Mouse (Mus musculus) hindbrain, embryonic 10.5 days (tissue): ENCODE results near the gene Akap8l. TPM values are rescaled to one million over a fixed set of nuclear protein-coding genes. Genes with fewer than 3 reads are reported as not detected.
A peak's percentile ranks its signal among the peaks of the same experiment; 100 is the strongest.

Source experiments
- DNase-seq: peaks from one replicate; pipeline ENCODE4 v3.0.0-alpha.2; 2017; ENCODE audit warnings: low spot score
- H3K27ac ChIP-seq: fragments of 300-500 bp; sonication (generic); 2 replicates; pipeline ENCODE4 v1.5.1; 2016; ENCODE audit warnings: mild to moderate bottlenecking, moderate library complexity
- H3K27me3 ChIP-seq: fragments of 300-500 bp; sonication (generic); 2 replicates; pipeline ENCODE4 v1.6.1; 2016; ENCODE audit warnings: mild to moderate bottlenecking; ENCODE audit not compliant: poor library complexity, insufficient read depth, severe bottlenecking
- H3K36me3 ChIP-seq: fragments of 300-500 bp; sonication (generic); 2 replicates; pipeline ENCODE4 v1.6.1; 2016; ENCODE audit warnings: mild to moderate bottlenecking, moderate library complexity
- H3K4me1 ChIP-seq: fragments of 300-500 bp; sonication (generic); replicated peaks from 2 replicates; pipeline ENCODE4 v1.6.1; 2016; ENCODE audit warnings: mild to moderate bottlenecking
- H3K4me3 ChIP-seq: fragments of 300-500 bp; sonication (generic); 2 replicates; pipeline ENCODE4 v1.5.1; 2016; ENCODE audit warnings: mild to moderate bottlenecking, moderate library complexity
- H3K9me3 ChIP-seq: fragments of 300-500 bp; sonication (generic); 2 replicates; pipeline ENCODE4 v1.6.1; 2016; ENCODE audit warnings: mild to moderate bottlenecking, moderate library complexity
- WGBS: fragments of 180-500 bp; shearing (Covaris S2); methylation state at CpG from one replicate; pipeline ENCODE4 v1.1.7; 2016; 5-methylcytosine and 5-hydroxymethylcytosine counted together
- polyA plus RNA-seq: library from polyadenylated mRNA; unstranded; fragments of >200 nt; fragmentation: Nextera tagmentation; extraction: Ambion mirVana; gene quantifications from 2 replicates; pipeline ENCODE4 v1.2.1, GENCODE M21; 2016

The Akap8l gene
- polyA plus RNA-seq, 1 experiment from 2014 or later, result 112 TPM

DNA sequence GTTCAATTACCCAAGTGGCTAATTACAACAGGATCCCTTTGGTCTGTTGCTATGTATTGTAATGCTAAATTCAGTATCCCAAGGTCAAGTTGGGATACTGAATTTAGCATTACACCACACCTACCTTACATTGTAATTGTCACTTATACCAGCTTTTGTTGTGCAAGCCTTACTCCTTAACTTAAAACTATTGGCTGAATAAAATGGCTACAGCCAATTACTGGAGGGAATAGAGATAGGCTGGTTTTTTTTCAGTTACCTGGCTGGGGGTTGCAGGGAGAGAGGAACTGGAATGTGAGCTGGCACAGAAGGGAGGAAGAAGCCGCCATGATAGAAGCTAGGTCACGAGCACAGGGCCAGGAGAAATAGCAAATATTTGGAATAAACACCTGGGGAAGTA is 54.5 kb downstream of the Akap8l start:
- 86% methylated on average over 2 of the region's 2 CpGs for WGBS
- Histone ChIP-seq H3K36me3 (no peaks in the 10 kb centered on the region), H3K4me3 (no peak overlapping the region), H3K27ac (no peak overlapping the region), H3K27me3 (no peaks in the 10 kb centered on the region), H3K9me3 (no peaks in the 10 kb centered on the region), H3K4me1 (no peaks in the 10 kb centered on the region)
- no peak for DNase-seq

DNA sequence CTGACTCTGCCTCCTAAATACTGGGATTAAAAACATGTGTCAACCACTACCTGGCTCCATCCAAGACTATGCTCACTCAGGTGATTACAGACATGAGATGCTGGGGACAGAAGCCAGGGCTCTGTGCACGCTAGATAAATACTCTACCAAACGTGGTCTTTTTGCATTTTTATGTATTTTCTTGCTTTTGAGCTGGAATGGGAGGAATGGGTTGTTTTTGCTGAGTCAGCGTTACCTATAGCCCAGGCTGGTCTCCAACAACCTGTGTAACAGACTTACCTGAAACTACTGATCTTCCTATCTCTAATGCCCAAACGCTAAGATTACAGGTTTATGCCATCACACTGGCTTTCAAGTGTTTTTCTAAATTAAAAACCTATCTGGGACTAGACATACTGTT is 55.2 kb downstream of the Akap8l start:
- no peak for DNase-seq
- H3K4me1 ChIP-seq, result no peaks in the 10 kb centered on the region
- WGBS, result 85% methylated on average over 4 of the region's 4 CpGs
- H3K27me3 ChIP-seq, result no peaks in the 10 kb centered on the region
- no peaks in the 10 kb centered on the region for H3K36me3 ChIP-seq
- no peak overlapping the region for H3K4me3 ChIP-seq
- H3K27ac ChIP-seq, result no peak overlapping the region
- H3K9me3 ChIP-seq, result no peaks in the 10 kb centered on the region

DNA sequence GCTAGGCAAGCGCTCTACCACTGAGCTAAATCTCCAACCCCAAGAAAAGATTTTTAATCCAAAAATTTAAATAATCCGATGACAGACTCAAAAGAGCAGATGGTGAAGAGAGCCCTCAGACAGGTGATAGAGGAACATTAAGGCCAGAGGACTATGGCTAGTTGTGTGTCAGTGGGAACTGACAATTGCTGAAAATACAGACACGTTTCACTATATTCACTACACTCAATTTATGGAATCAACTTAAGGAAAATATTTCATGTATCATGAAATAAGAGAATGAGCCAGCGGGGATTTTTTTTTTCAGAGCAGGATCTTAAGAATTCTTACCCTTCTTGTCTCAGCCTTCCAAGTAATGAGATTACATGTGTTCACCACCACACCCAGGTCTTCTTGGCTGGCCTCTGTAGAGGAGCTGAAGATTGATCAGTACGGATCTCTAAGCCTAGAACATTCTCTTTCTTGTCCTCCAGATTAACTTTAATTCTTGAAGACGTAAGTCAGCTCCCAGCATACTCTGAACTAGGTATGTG is 65.2 kb downstream of the Akap8l start:
- H3K27ac ChIP-seq, result peak overlapping the region; percentile 99
- 60% methylated on average over 6 of the region's 6 CpGs for WGBS
- peak overlapping the region; percentile 98 for H3K4me3 ChIP-seq
- H3K27me3 ChIP-seq, result no peaks in the 10 kb centered on the region
- no peaks in the 10 kb centered on the region for H3K9me3 ChIP-seq
- H3K4me1 ChIP-seq, result peaks cover 32% of the 10 kb centered on the region
- H3K36me3 ChIP-seq, result peaks cover 7% of the 10 kb centered on the region; the same call in 1 of the 2 replicates
- DNase-seq, result no peak

DNA sequence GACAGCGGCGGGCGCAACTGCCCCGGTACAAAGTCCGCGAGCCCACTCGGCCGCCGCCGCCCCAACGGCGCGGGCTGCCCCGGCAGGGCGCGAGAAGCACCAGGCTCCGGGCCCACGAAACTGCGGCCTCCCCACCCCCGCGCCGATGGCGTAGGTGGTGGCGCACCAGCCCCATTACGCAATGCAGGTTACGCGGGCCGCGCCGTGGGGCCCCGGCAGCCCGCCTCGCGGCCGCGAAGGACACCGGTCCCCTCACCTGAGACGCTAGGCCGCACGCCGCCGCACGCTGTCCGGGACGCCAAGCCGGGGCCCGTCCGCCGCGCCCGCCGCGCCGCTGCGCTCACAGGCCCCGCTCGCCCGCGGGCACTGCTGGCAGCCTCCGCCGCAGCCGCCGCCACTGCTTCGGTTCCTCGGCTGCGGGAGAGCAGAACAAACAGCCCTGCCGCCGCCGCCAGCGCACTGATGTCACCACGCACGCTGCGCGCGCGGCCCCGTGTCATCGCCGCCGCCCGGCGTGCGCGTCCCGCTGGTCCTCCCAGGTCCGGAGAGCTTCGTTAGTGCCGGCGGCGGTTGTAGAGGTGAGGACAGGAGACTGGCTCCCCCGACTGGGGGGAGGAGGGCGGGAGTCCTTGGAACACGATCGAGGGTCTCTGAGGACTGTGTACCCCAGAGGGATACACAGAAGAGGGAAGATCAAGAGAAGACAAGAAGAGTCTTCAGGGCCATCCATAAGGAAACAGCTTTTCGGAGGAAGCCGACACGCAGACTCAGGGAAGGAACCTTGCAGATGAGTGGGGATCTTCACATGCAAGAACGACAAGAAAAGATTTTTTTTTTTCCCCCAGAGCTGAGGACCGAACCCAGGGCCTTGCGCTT is 65.9 kb downstream of the Akap8l start, which contains the start of gene Brd4:
Brd4 (minus strand) TSS at position 461 of the 876 bp plus-strand sequence.
- Histone ChIP-seq H3K4me3 (peak within 1 kb of the TSS; percentile 98), H3K27ac (peak within 1 kb of the TSS; percentile 99), H3K27me3 (no peaks in the 10 kb centered on the region), H3K36me3 (peaks cover 8% of the 10 kb centered on the region; the same call in 1 of the 2 replicates), H3K9me3 (no peaks in the 10 kb centered on the region), H3K4me1 (peaks cover 32% of the 10 kb centered on the region)
- DNase-seq, result peak; percentile 93
- WGBS, result under 1% methylated on average over 100 of the region's 100 CpGs

DNA sequence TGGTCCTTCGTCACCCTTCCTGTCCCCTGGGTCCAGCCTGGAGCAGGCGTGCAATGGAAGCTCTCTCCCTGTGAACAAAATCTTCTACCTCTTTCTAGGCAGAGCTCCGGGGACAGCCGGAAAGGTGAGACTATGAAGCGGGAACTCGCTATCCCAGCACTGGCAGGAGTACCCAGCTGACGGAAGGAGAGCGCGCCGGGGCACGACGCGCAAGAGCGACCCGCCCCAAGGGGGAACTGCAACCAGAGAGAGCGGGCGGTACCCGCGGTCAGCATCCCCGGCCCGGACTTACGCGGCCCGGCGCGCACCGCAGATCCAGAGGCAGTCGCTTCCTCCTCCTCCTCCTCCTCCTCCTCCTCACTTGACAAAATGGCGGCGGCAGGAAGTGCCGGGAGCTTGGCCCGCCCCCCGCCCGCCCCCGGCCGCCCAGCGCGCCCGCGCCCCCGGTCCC is 66.6 kb downstream of the Akap8l start:
- peaks cover 9% of the 10 kb centered on the region; the same call in 1 of the 2 replicates for H3K36me3 ChIP-seq
- peaks cover 32% of the 10 kb centered on the region for H3K4me1 ChIP-seq
- H3K4me3 ChIP-seq, result peak overlapping the region; percentile 98
- peak overlapping the region; percentile 99 for H3K27ac ChIP-seq
- no peaks in the 10 kb centered on the region for H3K9me3 ChIP-seq
- H3K27me3 ChIP-seq, result no peaks in the 10 kb centered on the region
- peak; percentile 72 for DNase-seq
- WGBS, result under 1% methylated on average over 40 of the region's 41 CpGs

DNA sequence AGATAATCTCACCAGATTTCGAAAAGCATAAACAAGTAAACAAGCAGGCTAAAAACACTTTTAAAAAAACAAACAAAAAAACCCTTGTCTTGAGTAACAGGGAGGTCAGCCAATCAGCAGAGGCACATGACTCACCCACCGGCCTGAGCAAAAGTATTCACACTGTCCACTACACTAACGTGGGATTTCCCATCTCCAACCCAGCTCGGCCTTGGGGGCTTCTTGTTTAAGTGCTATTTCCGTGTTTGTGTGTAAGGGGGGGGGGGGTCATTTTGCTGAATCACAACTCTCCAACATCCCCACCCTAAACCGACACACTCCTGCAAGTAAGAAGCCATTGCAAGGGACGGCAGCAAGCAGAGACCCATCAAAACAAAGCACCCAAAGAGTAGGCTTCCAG is 67.1 kb downstream of the Akap8l start:
- H3K4me3 ChIP-seq, result peak overlapping the region; percentile 98
- peaks cover 9% of the 10 kb centered on the region; the same call in 1 of the 2 replicates for H3K36me3 ChIP-seq
- H3K27me3 ChIP-seq, result no peaks in the 10 kb centered on the region
- H3K4me1 ChIP-seq, result peaks cover 32% of the 10 kb centered on the region
- H3K27ac ChIP-seq, result peak overlapping the region; percentile 99
- WGBS, result 11% methylated on average over 7 of the region's 7 CpGs
- DNase-seq, result no peak
- H3K9me3 ChIP-seq, result no peaks in the 10 kb centered on the region

DNA sequence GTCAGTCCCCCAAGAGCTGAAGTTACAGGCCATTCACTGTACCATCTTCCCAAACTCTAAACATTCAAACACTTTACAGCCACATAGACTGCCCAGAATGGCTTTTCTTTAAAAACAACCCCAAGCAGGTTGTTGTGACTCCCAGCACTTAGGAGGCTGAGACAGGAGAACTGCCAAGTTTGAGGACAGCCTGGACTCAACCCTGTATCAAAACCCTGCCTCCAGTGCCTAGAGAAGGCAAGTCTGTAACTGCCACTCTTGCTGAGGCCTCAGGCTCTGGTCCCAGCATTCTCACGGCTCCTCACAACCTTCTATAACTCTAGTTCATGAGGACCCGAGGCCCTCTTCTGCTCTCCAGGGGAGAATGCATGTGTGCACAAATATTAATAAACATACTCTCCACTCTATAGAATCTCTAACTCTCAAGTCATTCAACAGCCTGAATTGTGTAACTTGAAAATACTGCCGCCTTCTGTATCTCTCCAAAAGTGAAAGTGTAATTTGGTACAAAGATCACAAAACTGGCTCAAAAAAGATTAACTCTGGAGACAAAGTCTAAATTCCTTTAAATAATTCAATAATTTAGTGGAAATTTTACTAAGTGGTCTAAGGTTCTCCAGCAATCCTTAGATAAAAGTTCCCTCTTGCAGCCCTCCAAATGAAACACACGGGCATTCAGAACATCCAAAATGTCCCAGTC is 68.6 kb downstream of the Akap8l start:
- H3K27me3 ChIP-seq, result no peaks in the 10 kb centered on the region
- H3K36me3 ChIP-seq, result peaks cover 9% of the 10 kb centered on the region; the same call in 1 of the 2 replicates
- H3K27ac ChIP-seq, result no peak overlapping the region
- peaks cover 32% of the 10 kb centered on the region for H3K4me1 ChIP-seq
- H3K4me3 ChIP-seq, result no peak overlapping the region
- WGBS, result 88% methylated on average over 4 of the region's 4 CpGs
- no peak for DNase-seq
- H3K9me3 ChIP-seq, result no peaks in the 10 kb centered on the region

DNA sequence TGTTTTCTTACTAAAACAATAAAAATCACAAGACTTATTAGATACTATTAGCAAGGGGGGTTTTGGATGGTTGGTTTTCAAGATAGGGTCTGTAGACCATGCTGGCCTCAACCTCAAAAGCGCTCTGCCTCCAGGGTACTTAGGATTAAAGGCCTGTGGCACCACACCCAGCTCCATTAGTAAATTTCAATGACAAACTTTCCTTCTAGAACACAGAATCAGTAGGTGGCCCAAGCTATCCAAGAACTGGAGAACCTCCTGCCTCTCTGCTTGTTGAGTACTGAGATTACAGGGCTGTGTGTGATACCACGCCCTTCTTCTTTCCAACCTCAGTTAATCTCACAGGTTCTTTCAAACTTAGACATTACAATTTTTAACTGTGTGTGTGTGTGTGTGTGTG is 69.3 kb downstream of the Akap8l start:
- Histone ChIP-seq H3K27ac (no peak overlapping the region), H3K4me1 (peaks cover 32% of the 10 kb centered on the region), H3K4me3 (no peak overlapping the region), H3K9me3 (no peaks in the 10 kb centered on the region), H3K36me3 (peaks cover 9% of the 10 kb centered on the region; the same call in 1 of the 2 replicates), H3K27me3 (no peaks in the 10 kb centered on the region)
- no peak for DNase-seq
- 97% methylated on average over 2 of the region's 2 CpGs for WGBS

DNA sequence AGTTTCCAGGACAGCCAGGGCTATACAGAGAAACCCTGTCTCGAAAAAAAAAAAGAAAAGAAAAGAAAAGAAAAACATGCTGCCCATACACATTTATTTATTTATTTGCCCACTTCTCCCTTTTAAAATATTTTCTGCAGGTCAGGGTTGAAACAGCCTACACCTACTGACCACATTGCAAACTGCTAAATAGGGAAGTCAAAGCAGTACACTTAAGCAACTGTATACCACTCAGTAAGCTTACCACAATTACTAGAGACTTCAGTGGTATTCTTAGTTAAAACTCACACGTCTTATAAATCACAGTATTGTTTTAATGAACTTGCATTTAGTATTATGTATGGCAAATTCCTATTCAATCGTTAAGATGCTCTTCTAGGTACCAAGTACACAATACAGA is 69.8 kb downstream of the Akap8l start:
- H3K36me3 ChIP-seq, result peaks cover 9% of the 10 kb centered on the region; the same call in 1 of the 2 replicates
- H3K4me1 ChIP-seq, result peaks cover 31% of the 10 kb centered on the region
- H3K27me3 ChIP-seq, result no peaks in the 10 kb centered on the region
- no peaks in the 10 kb centered on the region for H3K9me3 ChIP-seq
- H3K27ac ChIP-seq, result no peak overlapping the region
- WGBS, result 90% methylated on average over 3 of the region's 3 CpGs
- H3K4me3 ChIP-seq, result no peak overlapping the region
- no peak for DNase-seq

DNA sequence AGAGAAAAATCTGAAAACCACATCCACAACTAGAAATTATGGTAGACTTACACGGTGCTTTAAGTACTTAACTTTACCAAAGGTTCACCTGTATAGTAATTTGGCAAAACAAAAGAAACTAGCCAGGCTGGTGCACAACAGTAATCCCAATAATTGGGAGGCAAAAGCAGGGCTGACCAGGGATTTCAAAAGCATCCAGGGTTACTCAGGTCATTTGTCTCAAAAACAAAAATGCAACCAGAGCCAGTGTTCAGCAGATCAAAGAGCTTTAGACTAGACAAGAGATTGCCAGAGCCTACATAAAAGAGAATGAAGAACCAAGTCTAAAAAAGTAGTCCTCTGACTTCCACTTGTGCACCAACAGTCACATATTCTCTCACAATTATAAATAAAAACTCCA is 73.2 kb downstream of the Akap8l start:
- DNase-seq, result no peak
- H3K27me3 ChIP-seq, result no peaks in the 10 kb centered on the region
- no peaks in the 10 kb centered on the region for H3K9me3 ChIP-seq
- H3K36me3 ChIP-seq, result peaks cover 9% of the 10 kb centered on the region; the same call in 1 of the 2 replicates
- WGBS, result 88% methylated on average over 1 of the region's 1 CpGs
- peaks cover 13% of the 10 kb centered on the region for H3K4me1 ChIP-seq
- no peak overlapping the region for H3K4me3 ChIP-seq
- H3K27ac ChIP-seq, result no peak overlapping the region

DNA sequence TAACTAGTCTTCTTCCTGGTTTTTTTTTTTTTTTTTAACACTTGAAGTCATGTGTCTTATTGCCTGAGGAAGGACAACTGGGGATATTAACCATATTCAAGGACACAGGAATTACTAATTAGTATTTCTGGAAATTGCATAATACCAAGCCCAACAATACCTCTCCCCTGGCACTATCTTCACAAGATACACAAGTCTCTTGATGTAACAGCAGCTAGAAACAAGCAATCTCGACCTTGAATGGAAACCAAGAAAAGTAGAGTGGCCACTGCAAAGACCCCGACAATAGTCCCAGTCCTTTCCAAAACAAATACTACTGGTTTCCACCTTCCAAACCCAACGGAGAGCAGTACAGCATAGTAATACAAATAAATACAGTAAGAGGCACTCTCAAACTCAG is 74.8 kb downstream of the Akap8l start:
- WGBS, result 90% methylated on average over 3 of the region's 3 CpGs
- Histone ChIP-seq H3K4me3 (no peak overlapping the region), H3K9me3 (no peaks in the 10 kb centered on the region), H3K4me1 (no peaks in the 10 kb centered on the region), H3K36me3 (0 out of 2 replicates have a peak, but pooled peaks cover 8% of the 10 kb centered on the region), H3K27ac (no peak overlapping the region), H3K27me3 (no peaks in the 10 kb centered on the region)
- DNase-seq, result no peak
